Mouse (Mus musculus) testis, adult 2 months (tissue): ENCODE data around the gene Cenpx. TPM values are rescaled to one million over a fixed set of nuclear protein-coding genes. Genes with fewer than 3 reads are reported as not detected.
A peak's percentile ranks its signal among the peaks of the same experiment; 100 is the strongest.

Experiments
- H3K27ac ChIP-seq: fragments of 200-500 bp; 2 replicates; pipeline ENCODE4 v1.5.1; 2012; ENCODE audit warnings: low read depth, low read length; ENCODE audit not compliant: control insufficient read depth, insufficient read depth
- H3K27me3 ChIP-seq: fragments of 200-500 bp; 2 replicates; pipeline ENCODE4 v1.6.1; 2012; ENCODE audit warnings: mild to moderate bottlenecking, low read length, moderate library complexity; ENCODE audit not compliant: control insufficient read depth, insufficient read depth
- H3K36me3 ChIP-seq: fragments of 200-500 bp; 2 replicates; pipeline ENCODE4 v1.6.1; 2012; ENCODE audit warnings: mild to moderate bottlenecking, low read length; ENCODE audit not compliant: control insufficient read depth, insufficient read depth
- H3K4me1 ChIP-seq: fragments of 200-500 bp; 2 replicates; pipeline ENCODE4 v1.6.1; 2012; ENCODE audit warnings: low read length; ENCODE audit not compliant: control insufficient read depth, insufficient read depth
- H3K4me3 ChIP-seq: fragments of 200-500 bp; 2 replicates; pipeline ENCODE4 v1.5.1; 2012; ENCODE audit warnings: low read depth, mild to moderate bottlenecking, low read length, moderate library complexity, mixed read lengths; ENCODE audit not compliant: control insufficient read depth
- CTCF ChIP-seq: fragments of 200-500 bp; IDR thresholded peaks from 2 replicates; pipeline ENCODE4 v1.5.1; 2012; ENCODE audit warnings: low read depth, mild to moderate bottlenecking, inconsistent platforms, low read length, moderate library complexity; ENCODE audit not compliant: control insufficient read depth, insufficient read depth, insufficient replicate concordance
- POLR2A ChIP-seq: fragments of 200-500 bp; IDR thresholded peaks from 2 replicates; pipeline ENCODE4 v1.6.1; 2012; ENCODE audit warnings: low read depth, mild to moderate bottlenecking, inconsistent platforms, low read length, moderate library complexity; ENCODE audit not compliant: control insufficient read depth
- polyA plus RNA-seq: library from polyadenylated mRNA; depleted of rRNA; stranded (reverse); fragments of >200 nt; gene quantifications from 2 replicates; pipeline ENCODE4 v1.2.3, GENCODE M21; 2012

Cenpx gene
- polyA plus RNA-seq, 1 experiment: 54.5 TPM

DNA sequence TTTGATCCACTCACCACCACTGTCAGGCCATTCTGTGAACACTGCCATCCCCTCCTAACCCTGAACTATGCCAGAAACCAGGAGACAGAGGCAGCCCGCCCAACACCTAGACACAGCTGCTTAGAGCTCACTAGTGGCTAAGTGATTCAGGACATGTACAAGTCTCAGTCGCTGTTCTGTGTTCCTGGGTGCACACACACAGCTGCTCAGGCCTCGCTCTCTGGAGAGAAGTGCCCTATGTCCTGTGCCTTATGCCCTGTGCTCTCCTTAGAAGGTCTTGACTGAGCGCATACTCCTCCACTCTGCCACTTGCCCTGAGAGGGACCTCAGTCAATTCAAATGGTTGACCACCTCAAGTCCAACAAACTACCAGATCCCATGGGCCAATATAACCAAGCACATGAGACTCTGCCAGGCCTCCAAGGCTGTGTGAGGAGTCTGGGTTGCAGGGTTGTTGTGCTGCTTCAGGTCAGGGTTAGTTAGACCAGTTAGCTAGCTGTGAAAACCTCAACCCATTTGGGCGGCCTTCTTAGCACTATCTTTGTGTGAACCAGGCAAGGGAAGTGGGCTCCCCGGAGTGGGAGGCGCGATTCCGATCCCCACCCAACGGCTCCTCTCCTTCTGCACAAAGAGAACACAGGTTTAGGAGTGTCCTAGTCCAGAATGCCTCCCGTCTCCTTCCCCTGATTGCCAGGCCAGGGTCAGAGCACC, 15.1 kb upstream of the Cenpx start:
- TF ChIP-seq POLR2A (no peak), CTCF (no peak)

DNA sequence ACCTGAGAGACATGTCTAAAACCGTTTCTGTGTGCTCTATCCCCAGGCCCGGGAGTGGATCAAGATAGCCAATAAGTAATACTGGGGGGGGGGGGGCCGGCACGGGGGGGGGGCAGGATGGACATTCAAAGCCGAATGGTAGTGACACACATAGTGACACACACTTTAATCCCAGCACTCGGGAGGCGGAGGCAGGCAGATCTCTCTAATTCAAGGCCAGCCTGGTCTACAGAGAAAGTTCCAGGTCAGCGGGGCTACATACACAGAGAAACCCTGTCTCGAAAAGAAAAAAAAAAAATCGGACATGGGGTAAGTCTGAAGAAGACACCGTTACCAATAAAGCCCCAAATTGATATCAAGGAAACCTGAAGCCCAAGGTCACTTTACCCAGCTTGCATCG, 14.0 kb upstream of the Cenpx start:
- Histone ChIP-seq H3K27ac (no peak overlapping the region), H3K36me3 (no peaks in the 10 kb centered on the region), H3K27me3 (no peaks in the 10 kb centered on the region), H3K4me1 (peaks cover 9% of the 10 kb centered on the region; the same call in 1 of the 2 replicates), H3K4me3 (no peak overlapping the region)
- TF ChIP-seq CTCF (no peak), POLR2A (no peak)

More for the DNA sequence above, 15.1 kb upstream of the Cenpx start:
- Histone ChIP-seq H3K4me3 (no peak overlapping the region), H3K4me1 (peaks cover 9% of the 10 kb centered on the region; the same call in 1 of the 2 replicates), H3K36me3 (no peaks in the 10 kb centered on the region), H3K27ac (no peak overlapping the region), H3K27me3 (no peaks in the 10 kb centered on the region)

- Histone ChIP-seq H3K4me1 (peaks cover 12% of the 10 kb centered on the region), H3K27me3 (no peaks in the 10 kb centered on the region), H3K4me3 (peak within 1 kb of the TSS; percentile 71), H3K27ac (no peak within 1 kb of the TSS), H3K36me3 (no peaks in the 10 kb centered on the region)
- peak; percentile 27; the same call in 1 of the 2 replicates for TF ChIP-seq CTCF
- TF ChIP-seq POLR2A: no peak
Measured at GRCm38 (mm10) chr11:120727169-120727527, 13.6 kb upstream of the Cenpx start, which contains the start of gene Dcxr. Gene Dcxr, minus strand, starts transcription at chr11:120727281.

DNA sequence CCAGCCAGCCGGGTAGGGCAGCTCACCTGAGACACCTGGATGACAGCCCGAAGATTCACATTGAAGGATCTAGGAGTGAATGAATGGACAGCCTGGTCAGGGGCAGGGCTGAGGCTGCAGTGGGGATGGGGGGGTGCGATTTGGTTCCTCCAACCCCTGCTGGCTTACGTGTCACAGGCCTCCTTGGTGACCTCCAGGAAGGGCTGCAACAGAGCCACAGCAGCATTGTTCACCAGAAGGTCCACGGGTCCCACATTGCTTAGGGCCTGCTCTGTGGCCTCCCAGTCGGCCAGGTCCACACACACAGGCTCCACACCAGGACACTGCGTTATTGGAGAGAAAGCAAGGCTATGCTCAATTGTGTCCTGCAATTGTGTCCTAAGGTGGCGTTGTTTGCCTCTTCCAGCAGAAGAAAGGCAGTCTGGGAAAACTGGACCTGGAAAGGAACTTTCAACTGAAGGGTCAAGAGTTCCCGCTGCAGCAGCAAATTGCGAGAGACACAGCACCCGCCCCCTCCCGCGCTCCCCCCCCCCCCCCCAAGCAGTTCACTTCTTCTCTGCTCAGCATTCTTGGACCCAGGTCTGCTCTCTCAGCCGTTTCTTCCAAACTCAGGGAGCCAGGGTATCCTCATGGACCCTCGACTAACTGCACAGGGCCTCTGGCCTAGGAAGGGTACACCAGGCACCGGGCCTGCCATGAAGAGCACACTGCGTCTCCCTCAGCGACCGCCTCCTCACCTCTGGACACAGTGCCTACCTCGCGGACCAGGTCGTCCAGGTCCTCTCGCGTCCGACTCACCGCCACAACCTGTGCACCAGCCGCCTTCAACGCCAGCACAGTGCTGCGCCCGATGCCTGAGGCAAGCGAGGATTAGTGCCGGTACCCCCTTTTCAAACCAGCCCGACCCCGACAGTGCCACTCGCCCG, 13.0 kb upstream of the Cenpx start:
- no peaks in the 10 kb centered on the region for H3K36me3 ChIP-seq
- peak overlapping the region; percentile 71 for H3K4me3 ChIP-seq
- no peaks in the 10 kb centered on the region for H3K27me3 ChIP-seq
- H3K27ac ChIP-seq: no peak overlapping the region
- H3K4me1 ChIP-seq: peaks cover 18% of the 10 kb centered on the region
- TF ChIP-seq POLR2A: no peak
- TF ChIP-seq CTCF: no peak

GRCm38 (mm10) chr11:120723509-120723908, 10.0 kb upstream of the Cenpx start:
- H3K27ac ChIP-seq: no peak overlapping the region
- no peak overlapping the region for H3K4me3 ChIP-seq
- no peaks in the 10 kb centered on the region for H3K27me3 ChIP-seq
- peaks cover 21% of the 10 kb centered on the region for H3K4me1 ChIP-seq
- H3K36me3 ChIP-seq: no peaks in the 10 kb centered on the region
- TF ChIP-seq CTCF: no peak
- no peak for TF ChIP-seq POLR2A

DNA sequence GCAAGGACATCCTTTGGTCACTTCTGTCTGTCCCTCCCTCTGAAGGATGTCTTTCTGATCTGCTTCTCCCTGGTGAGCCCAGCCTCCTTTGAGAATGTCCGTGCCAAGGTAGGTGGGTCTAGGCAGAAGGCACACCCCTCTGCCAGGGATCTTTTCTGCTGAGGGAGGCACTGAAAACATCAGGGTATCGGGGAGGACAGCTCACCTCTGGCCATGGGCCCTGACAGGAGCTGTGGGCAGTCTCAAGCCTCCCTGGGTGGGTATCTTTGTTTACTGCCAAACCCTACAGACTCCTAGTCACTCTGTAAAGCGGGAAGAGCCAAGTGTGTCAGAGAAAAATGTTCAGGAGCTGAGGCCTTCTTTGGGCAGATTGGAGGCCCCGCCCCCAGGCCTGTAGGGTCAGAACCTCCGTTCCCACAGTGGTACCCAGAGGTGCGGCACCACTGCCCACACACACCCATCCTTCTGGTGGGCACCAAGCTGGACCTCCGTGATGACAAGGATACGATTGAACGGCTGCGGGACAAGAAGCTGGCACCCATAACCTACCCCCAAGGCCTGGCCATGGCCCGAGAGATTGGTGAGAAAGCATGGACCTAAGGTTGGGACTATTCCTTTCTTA, 9.3 kb upstream of the Cenpx start:
- H3K27ac ChIP-seq: no peak overlapping the region
- no peak overlapping the region for H3K4me3 ChIP-seq
- TF ChIP-seq POLR2A: no peak
- no peak for TF ChIP-seq CTCF
- H3K36me3 ChIP-seq: no peaks in the 10 kb centered on the region
- H3K27me3 ChIP-seq: no peaks in the 10 kb centered on the region
- H3K4me1 ChIP-seq: peaks cover 21% of the 10 kb centered on the region
